Mouse (Mus musculus) liver, embryonic 14 days (tissue): ENCODE results near the gene Ulk1. TPM values are rescaled to one million over a fixed set of nuclear protein-coding genes. Genes with fewer than 3 reads are reported as not detected.

Experiments used
- polyA plus RNA-seq: library from polyadenylated mRNA; depleted of rRNA; stranded (reverse); fragments of >200 nt; gene quantifications from 2 replicates; pipeline ENCODE4 v1.2.3, GENCODE M21; 2012; rRNA removed

The Ulk1 gene
- 14.3 and 17.9 TPM in 2 replicates for polyA plus RNA-seq

DNA sequence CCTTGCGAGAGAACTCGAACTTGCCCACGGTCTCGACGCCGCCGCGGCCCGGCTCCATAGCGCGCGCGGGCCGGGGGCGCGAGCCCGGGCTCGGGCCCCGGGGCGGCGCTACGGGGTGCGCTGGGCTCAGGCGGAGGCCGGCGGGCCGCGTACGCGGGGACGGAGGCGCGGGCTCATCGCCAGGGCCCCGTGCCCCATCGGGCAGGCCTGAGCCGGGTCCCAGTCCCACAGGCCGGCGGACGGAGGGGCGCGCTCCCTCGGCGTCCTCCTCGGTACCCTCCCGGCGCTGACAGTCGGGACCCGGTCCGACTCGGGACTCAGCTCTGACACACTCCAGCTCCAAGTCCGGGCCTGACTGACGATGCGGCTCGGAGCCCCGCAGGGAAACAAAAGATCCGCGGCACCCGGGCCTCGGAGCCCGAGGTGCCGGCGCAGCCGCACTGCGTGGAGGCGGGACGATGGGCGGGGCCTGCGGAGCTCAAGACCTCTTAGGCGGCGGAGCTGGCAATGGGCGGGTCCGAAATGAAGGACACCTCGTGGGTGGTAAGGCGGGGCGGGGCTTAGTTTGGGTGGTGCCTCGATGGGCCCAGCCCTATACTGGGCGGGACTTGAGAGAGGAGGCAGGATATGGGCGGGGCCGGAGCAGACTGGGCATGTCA, at the start of gene Ulk1:
Ulk1 (minus strand) TSS at position 431 of the 659 bp plus-strand sequence.

DNA sequence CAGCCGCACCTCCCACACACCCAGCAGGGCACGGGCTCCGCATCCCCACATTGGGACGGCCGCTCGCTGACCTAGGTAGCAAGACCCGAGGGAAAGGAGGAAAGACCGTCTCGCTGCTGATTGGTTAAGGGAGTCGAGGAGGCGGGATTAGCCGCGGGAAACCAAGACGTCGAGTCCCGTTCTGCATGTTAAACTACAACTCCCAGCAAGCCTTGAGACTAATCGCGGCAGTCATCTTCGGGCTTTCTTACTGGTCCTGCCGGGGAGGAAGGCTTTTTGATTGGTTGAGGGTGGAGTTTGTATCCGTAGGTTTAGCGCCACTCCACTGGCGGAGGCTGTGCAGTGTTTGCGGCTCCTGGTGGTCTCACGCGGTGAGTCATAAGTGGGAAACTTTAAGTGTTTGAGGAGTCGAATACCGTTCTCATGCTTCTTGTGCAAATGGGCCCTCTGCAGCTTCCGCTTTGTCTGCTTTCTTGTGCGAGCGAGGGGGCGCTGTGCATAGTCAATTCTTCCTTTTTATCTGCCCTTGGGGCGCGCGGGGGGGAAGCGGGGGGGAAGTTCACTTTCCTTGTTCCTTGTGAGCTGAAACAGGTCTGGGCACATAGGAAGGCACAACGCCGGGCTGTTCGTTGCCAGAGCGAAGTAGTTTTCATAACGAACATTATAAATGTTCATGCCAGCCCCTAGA, 29.9 kb upstream of the Ulk1 start, which contains the start of the genes Hscb and Chek2:
Hscb (minus strand) TSS at position 100 of the 688 bp plus-strand sequence.
Chek2 (plus strand) TSS at position 302 of the 688 bp plus-strand sequence.

DNA sequence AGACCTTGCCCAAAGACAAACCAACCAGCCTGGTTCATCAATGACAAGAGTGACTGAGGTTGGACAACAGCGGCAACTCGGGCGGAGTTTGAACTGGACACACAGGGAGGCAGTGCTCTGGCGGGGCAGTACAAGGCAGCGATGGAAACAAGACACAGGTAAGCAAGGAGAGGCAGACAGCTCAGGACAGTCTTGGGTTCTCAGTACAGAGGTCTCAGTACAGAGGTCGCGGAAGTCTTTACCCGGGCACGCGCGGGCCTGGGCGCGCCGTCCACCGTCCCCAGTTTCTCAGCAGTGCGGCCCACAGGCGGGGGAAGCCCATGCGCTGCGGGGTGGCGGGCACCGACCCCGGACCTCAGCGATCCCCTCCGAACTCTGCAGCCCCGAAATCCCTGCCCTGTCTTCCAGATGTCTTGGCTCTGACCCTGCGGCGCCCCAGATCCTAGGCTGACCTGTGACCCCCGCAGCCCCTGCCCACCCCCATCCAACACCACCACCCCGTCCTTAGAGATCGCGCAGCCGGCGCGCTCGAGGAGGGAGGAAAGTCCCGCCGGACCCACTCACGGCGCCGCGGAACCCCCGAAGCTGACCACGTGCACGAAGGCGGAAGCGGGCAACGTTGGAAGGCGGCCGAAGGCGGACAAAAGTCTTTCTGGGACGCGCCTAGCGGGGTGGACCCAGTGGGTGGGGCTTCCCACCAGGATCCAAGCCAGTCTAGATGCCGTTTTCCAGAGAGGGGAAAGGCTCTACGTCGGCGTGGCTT, 29.7 kb downstream of the Ulk1 start, which contains the start of gene Pus1:
Pus1 (minus strand) TSS at position 662 of the 763 bp plus-strand sequence.

DNA sequence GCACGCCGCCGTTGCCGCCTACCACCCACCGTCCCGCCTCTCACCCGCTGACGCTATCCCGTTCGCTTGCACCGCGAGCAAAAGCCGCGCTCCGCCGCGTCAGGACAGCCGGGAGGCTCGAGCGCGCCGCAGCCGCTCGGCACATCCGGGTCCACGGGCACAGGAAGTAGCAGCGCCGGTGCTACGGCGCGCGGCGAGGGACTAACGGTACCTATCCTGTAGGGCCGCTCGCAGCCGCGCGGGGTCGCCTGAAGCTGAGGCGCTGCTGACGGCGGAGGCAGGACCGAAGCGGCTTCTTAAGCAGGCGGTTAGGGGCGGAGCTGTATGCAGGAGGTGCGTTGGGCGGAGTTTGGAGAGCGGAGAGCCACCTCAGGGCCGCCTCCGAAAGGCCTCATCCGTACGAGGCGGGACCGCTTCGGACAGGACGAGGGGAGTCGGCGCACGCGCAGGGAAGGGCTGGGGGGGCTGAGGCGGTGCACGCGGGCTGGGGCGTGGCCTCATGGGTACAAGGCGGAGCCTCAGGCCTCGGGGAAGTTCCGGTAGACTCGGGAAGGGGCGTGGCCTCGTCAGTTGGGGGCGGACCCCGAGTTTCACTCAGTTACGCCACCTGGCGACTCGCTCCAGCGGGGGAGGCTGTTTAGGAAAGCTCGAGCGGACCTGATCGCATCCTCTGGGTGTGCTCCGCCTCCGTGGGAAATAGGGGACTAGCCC, 39.3 kb downstream of the Ulk1 start, which contains the start of gene Ep400:
Ep400 (minus strand) TSS at position 270 of the 711 bp plus-strand sequence.

Other genes starting within 250 kb of the Ulk1 start
- gene Noc4l, start 156.7 kb downstream of the Ulk1 start, polyA plus RNA-seq, result 46.6 and 54.3 TPM in 2 replicates
- 8.7 and 9.8 TPM in 2 replicates for gene Ddx51, start 156.6 kb downstream of the Ulk1 start, polyA plus RNA-seq
- 13.4 and 18.7 TPM in 2 replicates for gene Ep400, start 39.4 kb downstream of the Ulk1 start, polyA plus RNA-seq
- 24.5 and 27.7 TPM in 2 replicates for gene Pus1, start 29.4 kb downstream of the Ulk1 start, polyA plus RNA-seq
- 24.1 and 28.3 TPM in 2 replicates for gene Hscb, start 29.7 kb upstream of the Ulk1 start, polyA plus RNA-seq
- 29.1 and 32.0 TPM in 2 replicates for gene Chek2, start 29.9 kb upstream of the Ulk1 start, polyA plus RNA-seq
- gene Ttc28, start 69.7 kb upstream of the Ulk1 start, polyA plus RNA-seq, result 0.43 and 0.46 TPM in 2 replicates